Mouse (Mus musculus) spleen, adult 2 months (tissue): ENCODE measurements around the gene Tenm4.

ENCODE experiments used
- CTCF ChIP-seq: fragments of 200-500 bp; IDR thresholded peaks from 2 replicates; pipeline ENCODE4 v1.5.1; 2011; ENCODE audit warnings: mild to moderate bottlenecking, inconsistent platforms; ENCODE audit not compliant: insufficient read depth, insufficient read length, insufficient replicate concordance; ENCODE audit errors: extremely low read depth
- POLR2A ChIP-seq: fragments of 200-500 bp; IDR thresholded peaks from 2 replicates; pipeline ENCODE4 v1.6.1; 2011; ENCODE audit warnings: low read depth, low read length, inconsistent platforms

GRCm38 (mm10) chr7:96168921-96169320 is 2.1 kb upstream of the Tenm4 start:
- TF ChIP-seq CTCF: no peak
- no peak for TF ChIP-seq POLR2A
